Mouse (Mus musculus) lung, postnatal 36 days (tissue): ENCODE measurements at regions not wholly inside any gene's neighbourhood (a gene's known extent, or its start where the extent isn't known, plus 50 kb on each side); places are given as distances from the start of the nearest gene placed in this dataset.

Experiments used
- DNase-seq: peaks from one replicate; pipeline ENCODE4 v3.0.0; 2022; ENCODE audit warnings: mixed read lengths

DNA sequence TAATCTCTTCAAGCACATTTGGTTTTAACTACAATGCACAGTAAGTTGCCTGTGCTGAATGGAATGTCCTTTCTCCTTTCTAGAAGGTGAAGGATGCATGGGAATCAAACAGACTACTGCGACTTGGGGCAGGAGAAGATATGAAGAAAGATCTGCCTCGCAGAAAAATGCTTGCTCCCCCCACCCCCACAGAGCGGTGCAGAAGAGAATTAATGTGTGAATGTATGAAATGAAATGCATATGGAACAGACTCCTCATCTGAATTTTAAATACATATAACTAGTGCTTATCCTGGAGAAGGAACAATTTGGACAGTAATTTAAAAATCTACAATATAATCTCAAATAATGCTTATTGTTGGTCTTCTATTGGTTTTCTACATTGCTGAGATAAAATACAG is 283.0 kb upstream of the Clnk start:
- DNase-seq, result no peak

DNA sequence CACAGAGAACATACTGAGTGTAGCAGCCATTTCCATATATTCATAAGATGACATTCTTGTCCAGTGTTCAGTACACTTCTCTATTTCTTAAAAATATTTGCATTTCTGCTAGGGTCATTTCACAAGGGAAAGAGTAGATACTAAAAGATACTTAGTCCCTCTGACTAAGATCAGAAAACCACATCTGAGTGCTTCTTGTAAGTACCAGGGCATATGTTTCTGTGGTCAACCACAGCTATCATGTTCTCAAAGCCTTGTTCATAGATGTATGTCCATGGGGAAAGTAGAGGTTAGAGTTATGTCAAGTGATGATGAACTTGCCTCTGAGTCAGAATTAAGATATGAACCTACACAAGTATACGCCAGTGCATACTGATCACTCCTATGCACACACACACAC is 279.2 kb upstream of the Clnk start:
- no peak for DNase-seq

DNA sequence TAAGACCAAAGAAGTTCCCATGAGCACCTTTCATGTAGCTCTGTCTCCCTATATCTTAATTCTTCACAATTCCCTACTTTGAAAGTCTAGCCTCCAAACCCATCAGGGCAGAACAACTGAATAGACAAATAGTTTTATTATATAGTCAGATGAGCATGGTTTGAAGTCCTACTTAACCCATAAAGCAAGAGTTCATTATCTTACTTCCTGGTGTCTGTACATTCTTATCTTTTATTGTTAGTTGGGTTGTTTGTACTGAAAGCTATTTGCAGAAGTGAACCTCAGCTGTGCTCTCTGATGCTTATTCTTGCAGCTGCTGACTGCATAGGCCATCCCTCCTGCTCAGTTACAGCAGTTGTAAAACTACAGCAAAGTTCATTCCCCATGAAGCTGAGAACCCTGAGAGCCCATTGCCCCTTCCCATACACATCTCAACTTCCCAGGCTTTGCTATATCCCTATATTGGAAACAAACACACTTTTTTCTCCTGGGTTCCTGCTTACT is 276.7 kb upstream of the Clnk start:
- no peak for DNase-seq

DNA sequence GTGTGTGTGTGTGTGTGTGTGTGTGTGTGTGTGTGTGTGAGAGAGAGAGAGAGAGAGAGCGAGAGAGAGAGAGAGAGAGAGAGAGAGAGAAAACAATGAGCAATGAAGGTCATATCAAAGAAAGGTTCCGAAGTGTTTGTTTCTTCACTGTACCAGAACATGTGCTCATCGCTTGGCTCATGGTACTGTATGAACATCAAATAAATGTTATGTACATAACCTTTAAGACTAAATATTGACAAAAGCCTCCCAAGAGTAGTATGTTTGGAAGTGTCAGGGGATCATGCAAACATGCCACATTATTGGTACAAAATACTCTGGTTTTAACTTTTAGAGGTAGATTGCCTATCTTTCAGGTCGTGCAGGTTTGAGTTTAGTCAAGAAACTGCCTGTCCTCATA is 275.3 kb upstream of the Clnk start:
- no peak for DNase-seq

DNA sequence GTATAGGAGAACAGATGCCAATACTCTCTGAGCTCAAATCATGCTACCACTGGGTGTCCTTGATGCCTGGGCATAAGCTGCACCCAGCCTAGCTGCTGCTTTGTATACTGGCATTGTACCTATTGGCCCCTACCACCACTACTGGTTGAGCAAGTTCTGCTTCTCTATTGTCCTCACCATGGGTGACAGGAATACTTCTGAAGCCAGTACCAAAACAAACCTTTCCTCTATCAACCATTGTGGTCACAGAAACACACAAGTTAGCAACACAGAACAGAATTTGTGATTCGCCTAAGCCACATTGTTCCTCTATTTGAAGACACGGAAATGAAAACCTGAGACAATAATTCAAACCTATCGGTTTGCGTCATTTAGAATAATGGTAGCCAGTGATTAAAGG is 274.3 kb upstream of the Clnk start:
- DNase-seq, result no peak

DNA sequence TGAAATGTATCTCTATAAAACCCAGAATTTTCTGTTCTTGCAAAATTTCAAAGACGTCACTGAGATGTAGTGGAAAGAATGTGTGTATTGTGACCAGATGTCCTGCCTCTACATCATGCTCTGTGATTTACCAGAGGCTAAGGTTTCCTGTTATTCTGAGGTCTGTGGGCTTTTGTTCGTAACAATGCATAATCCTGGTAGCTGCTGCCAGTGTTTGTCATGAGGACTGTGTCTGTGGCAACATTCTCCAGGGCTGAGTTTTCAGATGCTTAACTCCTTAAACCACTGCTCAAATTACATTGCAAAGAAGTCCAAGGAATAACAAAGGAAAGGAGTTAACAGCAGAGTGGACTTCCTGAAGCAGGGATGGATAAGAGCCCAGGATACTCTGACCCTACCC is 269.0 kb upstream of the Clnk start:
- DNase-seq, result no peak

DNA sequence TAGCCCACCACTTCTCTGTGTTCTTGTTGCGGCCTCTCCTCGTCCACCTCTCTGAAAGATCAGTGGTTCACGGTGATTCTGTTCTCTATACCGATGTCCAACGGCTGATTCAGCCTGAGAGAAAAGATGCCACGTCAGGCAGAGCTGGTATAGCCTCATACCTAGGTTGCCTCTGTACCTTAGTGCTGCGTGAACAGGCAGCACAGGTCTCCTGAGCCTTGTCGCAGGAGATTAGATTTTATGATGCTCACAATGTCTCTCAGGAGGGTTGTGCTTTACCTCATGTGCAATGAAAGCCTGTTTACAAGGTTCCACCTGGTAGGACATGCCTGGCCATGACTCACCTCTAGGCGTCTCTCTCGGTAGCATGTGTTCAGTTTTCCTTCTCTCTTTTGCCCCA is 267.6 kb upstream of the Clnk start:
- DNase-seq, result no peak

DNA sequence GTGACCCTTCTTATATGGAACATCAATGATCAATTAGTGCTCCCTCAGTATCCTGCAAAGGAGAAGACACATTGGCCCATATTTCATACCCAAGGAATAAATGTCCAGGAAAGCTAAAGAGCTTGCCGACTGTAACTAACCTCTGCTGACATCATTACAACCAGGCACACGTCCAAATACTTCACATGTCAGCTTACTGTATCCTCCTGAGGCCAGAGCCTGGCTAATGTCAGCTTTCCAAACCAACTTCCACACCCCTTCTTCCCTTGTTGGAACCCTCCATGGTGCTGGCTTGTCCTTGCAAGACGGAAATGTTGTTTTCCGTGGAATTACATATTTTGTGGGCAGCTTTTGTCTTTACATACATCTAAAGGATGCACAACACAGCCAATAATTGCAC is 267.0 kb upstream of the Clnk start:
- no peak for DNase-seq

DNA sequence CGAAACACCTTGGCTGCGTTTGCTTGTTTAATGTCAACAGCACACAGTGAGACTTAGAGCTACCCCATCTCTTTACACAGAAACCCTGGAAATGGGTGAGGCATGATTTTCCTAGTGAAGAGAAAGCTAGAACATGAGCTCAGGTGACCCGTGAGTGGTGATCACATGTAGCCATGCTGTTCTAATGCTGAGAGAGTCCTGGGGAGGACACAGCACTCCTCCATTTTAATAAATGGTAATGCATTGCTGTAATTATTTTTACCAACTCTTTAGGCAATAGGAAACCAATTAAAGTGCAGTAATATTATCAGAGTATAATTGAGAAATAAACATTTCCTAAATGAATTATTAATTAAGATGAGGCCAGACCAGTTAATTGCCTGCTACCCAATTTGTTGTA is 261.8 kb upstream of the Clnk start:
- no peak for DNase-seq

DNA sequence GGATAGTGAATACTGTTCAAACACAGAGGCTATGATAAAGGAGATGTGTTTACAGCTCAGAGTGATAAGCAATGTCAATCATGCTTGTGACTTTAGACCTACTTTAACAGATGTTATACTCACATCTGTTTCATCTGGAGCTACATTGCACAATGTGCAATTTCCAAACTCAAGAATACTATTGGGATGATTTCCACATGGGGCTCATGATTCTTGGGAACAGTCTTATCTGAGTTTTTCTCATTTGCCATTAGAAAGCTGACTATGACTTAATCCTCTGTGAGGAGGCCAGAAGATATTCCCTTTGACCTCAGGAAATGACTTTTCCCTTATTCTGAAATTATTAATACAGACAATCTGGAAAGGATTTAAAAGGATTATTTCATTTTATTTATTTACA is 252.3 kb upstream of the Clnk start:
- no peak for DNase-seq

DNA sequence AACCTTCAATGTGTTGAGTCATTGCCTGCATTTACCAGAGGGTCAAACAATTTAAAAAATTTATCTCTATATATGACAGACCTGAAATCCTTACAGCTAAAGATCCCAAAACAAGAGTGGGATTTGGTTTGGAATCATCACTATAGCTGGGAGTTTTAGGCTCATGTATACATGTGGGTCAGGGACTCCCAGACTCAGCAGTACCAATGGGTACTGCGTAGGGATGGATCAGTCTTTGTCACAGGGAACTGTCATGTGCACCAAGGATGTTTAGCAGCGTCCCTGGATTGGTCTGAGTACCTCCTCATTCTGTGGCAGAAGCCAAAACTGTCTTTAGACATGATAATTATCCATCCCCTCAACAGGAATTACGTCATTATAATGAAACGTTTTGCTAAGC is 250.2 kb upstream of the Clnk start:
- DNase-seq, result no peak

DNA sequence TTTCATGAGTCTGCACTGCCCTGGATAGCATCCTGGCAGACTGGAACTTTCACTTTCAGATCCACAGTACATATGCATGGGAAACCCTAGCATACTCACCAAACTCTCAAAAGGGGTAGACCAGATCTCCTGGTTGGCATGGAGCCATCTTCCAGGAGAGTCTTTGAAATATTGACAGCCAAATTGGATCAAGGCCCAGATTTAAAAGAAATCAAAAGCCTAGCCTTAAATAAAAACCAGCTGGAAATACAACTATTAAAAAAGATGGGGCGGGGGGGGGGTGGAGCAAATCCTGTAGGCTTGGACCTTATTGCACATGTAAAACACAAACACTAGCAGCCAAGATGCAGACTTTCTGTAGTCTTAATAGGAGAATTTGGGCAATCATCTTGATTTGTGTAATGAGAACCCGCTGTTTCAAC is 249.7 kb upstream of the Clnk start:
- DNase-seq, result no peak

DNA sequence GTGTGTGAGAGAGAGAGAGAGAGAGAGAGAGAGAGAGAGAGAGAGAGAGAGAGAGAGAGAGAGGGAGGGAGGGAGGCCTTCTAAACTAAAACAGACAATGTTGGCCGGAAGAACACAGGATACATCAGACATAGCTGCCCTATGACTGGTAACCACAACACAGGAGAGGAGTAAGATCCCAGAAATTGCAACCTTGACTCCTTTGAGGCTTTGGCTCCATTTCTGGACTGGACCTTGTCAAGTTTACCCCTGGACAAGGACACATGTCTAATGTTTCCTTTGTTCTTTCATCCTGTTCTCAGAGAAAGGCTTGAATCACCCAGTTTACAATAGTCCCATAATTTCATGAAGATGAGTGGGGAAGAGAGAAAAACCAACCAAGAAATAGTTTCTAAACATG is 233.7 kb upstream of the Clnk start:
- DNase-seq, result no peak

DNA sequence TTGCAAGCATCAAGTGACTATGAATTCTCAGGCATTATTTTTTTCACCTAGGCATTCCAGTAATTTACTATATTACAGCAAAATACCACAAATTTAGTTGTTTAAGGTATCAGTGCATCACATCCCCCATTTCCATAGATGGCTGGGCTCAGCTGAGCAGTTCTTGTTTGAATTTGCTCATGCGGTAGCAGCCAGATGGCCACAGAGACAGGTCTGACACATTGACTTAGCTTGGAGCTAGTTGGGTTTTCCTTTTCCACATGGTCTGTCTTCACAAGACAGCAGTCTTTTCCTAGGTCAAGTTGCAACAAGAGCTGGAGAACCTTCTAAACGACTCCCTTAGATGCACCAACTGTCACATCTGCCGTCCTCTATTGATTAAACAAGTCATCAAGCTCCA is 232.9 kb upstream of the Clnk start:
- no peak for DNase-seq

DNA sequence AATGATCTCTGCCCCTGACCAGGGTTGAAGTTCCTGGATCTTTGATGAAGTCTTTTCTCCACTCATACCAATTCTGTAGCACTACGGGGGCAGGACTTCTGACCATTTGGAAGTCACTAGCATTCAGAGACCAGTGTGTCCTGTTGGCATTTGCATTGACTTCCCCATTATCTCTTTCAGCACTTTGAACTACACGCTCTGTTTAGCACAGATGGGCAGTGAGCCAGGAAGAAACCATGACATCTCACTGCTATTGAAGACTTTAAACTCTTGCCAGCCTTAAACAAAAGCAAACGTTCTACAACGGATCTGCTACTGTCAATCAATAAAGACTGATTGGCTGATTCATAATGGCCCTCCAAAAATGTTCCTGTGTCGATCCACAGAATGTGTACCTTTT is 222.5 kb upstream of the Clnk start:
- peak; percentile 1 for DNase-seq

DNA sequence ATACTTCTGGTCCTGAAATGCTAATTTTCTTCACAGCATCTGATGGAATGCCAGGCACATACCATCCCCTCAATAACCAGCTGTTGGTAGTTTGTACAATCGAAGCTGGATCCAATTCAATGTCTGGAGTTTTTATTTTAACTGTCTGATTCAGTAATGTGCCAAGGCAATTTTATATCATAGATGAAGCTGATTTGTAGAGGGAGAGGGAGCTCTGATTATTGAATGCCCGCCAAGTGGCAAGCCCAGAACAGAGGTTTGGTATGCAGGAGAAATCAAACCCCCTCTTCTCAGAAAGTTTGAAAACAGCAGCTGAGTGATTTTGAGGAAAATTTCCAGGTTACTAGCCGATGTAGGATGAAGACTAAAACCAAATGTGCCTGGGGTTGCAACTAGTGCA is 218.3 kb upstream of the Clnk start:
- no peak for DNase-seq

DNA sequence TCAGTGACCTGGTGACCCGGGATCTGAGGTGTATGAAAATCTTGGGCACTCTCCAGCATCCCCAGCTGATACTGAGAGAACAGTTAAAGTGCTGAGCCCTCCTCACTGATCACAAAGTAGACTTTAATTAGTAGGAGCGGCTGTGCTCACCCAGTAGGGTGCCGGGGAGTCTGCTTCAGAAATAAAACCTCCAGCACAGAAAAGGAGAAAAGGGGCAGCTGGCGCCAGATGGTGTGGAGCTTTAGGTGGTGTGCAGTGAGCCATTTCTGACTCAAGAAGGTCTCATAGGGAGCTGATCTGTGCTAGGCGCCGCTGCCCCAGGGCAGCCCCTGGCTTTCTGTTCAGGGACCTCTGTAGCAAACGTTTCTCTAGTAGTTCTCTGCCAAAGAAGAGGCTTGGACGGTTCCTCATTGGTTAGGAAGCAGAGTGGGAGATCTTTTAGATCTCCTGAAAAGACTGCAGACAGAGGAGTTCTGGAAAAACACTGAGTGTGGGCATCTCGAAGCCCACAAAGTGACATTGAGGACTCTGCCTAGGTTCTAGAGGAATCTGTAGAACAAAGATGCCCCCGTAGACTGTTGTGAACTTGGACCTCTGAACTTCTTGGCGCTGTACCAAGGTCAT is 200.1 kb upstream of the Clnk start:
- no peak for DNase-seq

DNA sequence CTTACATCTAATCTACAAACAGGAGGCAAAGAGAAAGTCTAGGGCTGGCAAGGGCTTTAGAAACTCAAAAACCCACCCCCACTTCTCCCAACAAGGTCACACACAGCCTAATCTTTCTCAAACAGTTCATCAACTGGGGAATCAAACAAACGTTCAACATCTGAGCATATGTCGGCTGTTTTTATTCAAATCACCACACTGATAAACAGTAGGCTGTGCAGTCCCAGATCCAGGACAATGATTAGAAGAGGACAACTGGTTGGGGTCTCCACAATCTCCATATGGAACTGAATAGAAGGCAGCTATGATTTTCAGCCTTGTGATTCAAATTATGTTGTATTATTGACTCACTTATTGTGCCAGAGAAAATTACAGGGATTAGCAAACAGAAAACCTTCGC is 193.1 kb upstream of the Clnk start:
- DNase-seq, result no peak

DNA sequence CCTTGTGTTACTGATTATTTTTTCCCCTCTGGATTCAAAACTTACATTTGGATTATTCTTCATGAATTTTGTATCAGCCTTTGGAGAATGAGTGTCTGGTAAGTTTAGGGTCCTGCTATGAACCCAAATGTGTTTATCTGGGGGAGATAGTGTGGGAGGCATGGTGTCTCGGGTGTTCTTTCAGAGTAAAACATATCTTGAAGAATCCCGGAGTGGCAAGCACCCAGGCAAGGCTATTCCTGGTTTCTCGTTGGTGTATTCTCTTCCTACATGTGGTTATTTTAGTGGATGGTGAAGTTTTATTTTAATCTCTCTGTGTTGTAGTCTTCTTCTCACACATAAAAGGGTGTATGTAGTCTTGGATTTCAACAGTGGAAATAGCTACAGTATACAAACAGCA is 186.4 kb upstream of the Clnk start:
- no peak for DNase-seq

DNA sequence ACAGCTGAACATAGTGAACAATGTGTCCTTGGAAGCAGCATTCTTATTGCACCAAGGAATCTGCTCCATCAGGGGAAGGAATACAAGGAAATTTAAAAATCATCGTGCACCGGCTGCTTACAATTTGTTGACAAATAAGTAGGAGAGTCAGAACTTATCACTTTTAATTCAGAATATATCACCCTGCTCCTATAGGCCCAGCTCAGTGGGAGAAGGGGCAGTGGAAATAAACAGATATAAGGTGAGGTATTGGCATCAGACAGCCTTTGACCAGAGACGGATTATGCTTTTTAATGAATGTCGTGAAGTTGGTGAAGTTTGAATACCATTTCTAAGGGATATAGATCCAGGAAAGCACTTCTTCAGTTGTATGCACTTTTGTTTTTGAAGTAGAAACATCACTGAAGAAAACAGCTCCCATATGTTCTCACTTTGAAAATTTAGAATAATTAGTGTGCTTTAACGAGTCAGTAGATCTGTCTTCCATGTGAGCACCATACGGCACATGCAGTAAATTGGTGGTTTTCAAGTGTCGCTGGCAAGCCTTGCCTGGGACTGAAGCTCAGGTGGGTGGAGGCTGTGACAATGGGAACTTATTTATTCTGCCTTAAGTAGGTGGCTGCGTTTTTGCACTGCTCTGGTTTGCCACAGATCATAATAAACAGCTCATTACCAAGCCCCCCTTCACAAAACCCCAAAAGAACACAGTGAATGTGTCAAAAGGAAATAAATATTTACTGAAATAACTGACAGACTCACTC is 176.1 kb upstream of the Clnk start:
- no peak for DNase-seq

DNA sequence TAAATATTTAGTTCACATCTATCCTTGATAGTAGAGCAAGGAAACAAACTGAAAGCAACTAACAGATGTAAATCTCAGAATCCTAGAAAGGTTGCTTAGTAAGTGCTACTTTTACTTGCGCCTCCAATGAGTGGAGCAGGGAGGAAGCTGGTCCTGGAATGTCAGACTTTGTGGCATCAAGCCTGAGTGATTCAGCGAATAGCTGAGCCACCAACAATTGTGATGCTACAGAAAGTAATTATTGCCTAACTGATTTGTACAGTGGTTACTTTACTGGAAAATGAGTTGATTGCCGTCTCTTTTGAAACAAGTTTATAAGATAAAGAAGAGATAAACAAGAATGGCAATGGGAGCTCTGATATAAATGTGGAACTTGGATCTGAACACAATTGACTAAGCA is 173.9 kb upstream of the Clnk start:
- DNase-seq, result no peak

DNA sequence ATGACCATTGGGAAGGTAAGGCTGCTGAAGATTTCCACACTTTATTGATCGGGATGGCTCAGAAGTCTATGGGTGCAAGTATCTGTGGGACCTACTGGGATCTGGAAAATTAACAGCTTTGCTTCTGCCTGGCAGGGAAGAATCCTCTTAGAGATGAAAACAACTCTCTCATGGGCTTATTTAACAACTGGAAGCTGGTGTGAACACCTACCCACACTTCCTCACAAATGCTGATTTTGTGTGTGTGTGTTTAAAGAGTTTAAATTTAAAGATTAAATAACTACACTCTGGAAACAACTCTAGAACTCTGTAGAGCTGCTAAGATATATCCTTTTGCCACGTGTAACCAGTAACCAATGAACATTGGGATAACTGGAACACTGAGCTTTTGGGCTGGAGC is 172.5 kb upstream of the Clnk start:
- no peak for DNase-seq

DNA sequence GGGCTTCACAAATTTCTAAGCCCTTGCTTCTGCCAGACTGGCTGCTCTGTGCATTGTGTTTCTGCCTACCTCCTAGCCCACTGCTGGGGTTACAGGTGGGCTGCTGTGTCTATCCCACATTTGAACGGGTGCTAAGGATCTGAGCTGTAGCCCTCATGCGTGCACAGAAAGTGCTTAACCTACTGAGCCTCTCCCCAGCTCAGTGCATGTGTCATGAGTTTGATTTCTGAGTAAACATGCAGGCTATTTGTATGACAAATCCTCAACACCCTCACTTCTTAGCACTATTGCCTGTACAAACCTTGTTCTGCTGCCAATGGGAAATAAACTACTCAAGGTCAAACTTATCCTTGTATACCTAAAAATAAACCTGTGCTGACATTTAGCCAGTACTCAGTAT is 163.9 kb upstream of the Clnk start:
- DNase-seq, result no peak

DNA sequence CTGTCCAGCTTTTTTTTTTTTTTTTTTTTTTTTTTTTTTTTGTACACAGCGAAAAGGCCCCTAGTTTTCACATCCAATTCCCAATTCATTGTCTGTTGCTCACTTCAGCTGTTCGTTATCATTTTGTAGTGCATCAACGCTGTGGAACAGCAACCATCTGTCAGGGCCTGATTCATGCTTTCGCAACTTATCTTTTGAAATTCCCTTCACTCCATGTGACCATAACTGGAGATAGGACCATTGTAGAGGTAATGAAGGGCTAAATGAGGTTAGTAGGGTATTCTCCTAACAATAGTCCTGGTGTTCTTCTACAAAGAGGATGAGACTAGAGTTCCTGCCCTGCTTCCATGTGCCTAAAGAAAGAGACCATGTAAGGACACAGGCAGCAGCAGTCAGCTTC is 146.6 kb upstream of the Clnk start:
- no peak for DNase-seq

DNA sequence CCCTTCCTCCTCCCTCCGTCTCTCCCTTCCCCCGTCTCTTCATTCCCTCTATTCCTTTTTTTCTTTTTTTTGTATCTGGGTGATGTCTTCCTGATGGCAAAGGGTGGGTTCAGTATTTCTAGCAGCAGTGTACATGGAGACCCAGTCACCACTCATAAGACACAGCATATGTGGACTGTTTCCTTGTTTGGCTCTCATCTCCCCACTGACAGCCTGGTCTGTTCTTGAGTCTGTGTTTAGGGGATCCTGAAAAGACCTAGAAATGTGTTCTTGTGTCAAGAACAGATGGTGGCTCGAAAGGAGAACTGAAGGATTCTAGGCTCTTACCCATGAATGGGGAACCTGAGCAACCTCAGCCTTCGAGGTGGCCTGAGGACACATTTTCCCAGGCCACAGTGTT is 124.0 kb upstream of the Clnk start:
- DNase-seq, result no peak
